In the genomic region with DNA sequence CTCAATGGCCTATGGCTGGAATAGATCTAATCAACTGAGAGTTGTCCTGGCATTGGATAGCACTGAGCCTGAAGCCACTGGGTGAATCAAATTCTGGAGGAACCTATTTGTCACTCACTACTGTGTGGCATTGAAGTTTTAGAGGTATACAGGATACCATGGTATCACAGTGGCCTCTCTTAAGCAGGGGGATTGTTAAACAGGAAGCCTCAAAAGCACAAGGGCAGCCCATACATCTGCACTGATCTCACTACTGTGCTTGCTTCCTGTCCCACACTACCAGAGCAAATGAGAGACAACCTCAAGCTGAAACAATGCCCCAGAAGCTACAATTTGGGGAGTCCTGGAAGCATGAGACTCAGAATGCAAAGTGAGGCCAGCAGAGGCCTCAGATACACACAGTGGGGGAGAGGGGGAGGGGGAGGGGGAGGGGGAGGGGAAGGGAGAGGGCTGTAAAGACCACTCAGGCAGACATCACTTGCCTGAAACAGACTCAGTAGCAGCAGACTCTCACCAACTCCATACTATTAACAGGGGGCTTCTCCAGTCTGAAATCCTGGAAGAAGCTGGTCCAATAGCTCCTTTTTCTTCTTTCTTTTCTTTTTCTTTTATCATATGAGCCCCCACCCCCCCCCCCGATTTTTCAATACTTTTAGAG, we compare ENCODE assay signal across 19 mouse cellular contexts.
DNase-seq lines count a peak whose midpoint lies in the region; ATAC-seq and TF ChIP-seq lines count a peak whose summit lies in the region.
"Had no signal": no experiment of that assay in that cellular context is flagged by ENCODE, and none has a peak within 500 bp of the region (broad histone marks: within the 10 kb centered on the region; RNA-seq: fewer than 3 reads in every experiment).

No protein-coding gene starts in this region.

- WGBS in forebrain, embryonic 12.5 days: 23% methylated on average over 1 of the region's 1 CpGs
- WGBS in forebrain, embryonic 13.5 days: 33% methylated on average over 1 of the region's 1 CpGs
- WGBS in midbrain, embryonic 12.5 days: 38% methylated on average over 1 of the region's 1 CpGs
- WGBS in midbrain, postnatal 0 days: 33% methylated on average over 1 of the region's 1 CpGs
- 27% methylated on average over 1 of the region's 1 CpGs for WGBS in neural tube, embryonic 14.5 days

- no peak overlapping the region for H3K27ac ChIP-seq in forebrain, embryonic 12.5 days
- no peak overlapping the region for H3K27ac ChIP-seq in forebrain, embryonic 13.5 days
- no peak overlapping the region for H3K27ac ChIP-seq in midbrain, embryonic 12.5 days (replicated peaks)
- H3K27ac ChIP-seq in midbrain, postnatal 0 days (ENCODE audit: low read depth, low read length): no peak overlapping the region
- H3K27ac ChIP-seq in neural tube, embryonic 14.5 days (ENCODE audit: low read depth, low read length): no peak overlapping the region
- H3K27ac ChIP-seq: heart, embryonic 13.5 days; neural tube, embryonic 13.5 days had no signal

- no peak for TF ChIP-seq CTCF in midbrain, postnatal 0 days (IDR thresholded peaks at IDR 0.05)

- no peak for DNase-seq in midbrain, postnatal 0 days (ENCODE audit: low spot score)
- DNase-seq in spleen, postnatal 4 days (ENCODE audit: low spot score in 2 of 2): no peak
- no peak for DNase-seq in adrenal gland, postnatal 10 days
- DNase-seq: adrenal gland, adult 8-10 months; cerebellum, adult 8-10 months; gastrocnemius, postnatal 36 days; heart, postnatal 4 days; kidney, adult 18-20 months; kidney, postnatal 4 days had no signal

- H3K36me3 ChIP-seq in forebrain, embryonic 12.5 days (replicated peaks): no peaks in the 10 kb centered on the region
- no peaks in the 10 kb centered on the region for H3K36me3 ChIP-seq in forebrain, embryonic 13.5 days (ENCODE audit: poor library complexity, severe bottlenecking)
- H3K36me3 ChIP-seq in midbrain, embryonic 12.5 days: no peaks in the 10 kb centered on the region
- no peaks in the 10 kb centered on the region for H3K36me3 ChIP-seq in midbrain, postnatal 0 days (ENCODE audit: insufficient read depth, low read length)
- H3K36me3 ChIP-seq in neural tube, embryonic 14.5 days (ENCODE audit: control insufficient read depth, insufficient read depth, low read length): no peaks in the 10 kb centered on the region
- H3K36me3 ChIP-seq: G1E; heart, embryonic 13.5 days; neural tube, embryonic 13.5 days had no signal

- peaks cover 13% of the 10 kb centered on the region for H3K4me1 ChIP-seq in forebrain, embryonic 12.5 days
- peaks cover 10% of the 10 kb centered on the region; the same call in 1 of the 2 replicates for H3K4me1 ChIP-seq in forebrain, embryonic 13.5 days
- peaks cover 11% of the 10 kb centered on the region for H3K4me1 ChIP-seq in midbrain, embryonic 12.5 days
- H3K4me1 ChIP-seq in midbrain, postnatal 0 days (ENCODE audit: insufficient read depth, low read length): no peaks in the 10 kb centered on the region
- no peaks in the 10 kb centered on the region for H3K4me1 ChIP-seq in neural tube, embryonic 14.5 days (ENCODE audit: control insufficient read depth, insufficient read depth, low read length)

- no peak overlapping the region for H3K4me3 ChIP-seq in forebrain, embryonic 12.5 days (replicated peaks)
- H3K4me3 ChIP-seq in forebrain, embryonic 13.5 days: no peak overlapping the region
- H3K4me3 ChIP-seq in midbrain, embryonic 12.5 days: no peak overlapping the region
- no peak overlapping the region for H3K4me3 ChIP-seq in midbrain, postnatal 0 days (ENCODE audit: low read depth, low read length)
- H3K4me3 ChIP-seq in neural tube, embryonic 14.5 days (ENCODE audit: low read depth, low read length): no peak overlapping the region
- H3K4me3 ChIP-seq: heart, embryonic 13.5 days; megakaryocyte, embryonic 14.5 days; neural tube, embryonic 13.5 days had no signal

- ATAC-seq in forebrain, embryonic 12.5 days (ENCODE audit: low FRiP score): peak; percentile 45
- ATAC-seq in forebrain, embryonic 13.5 days: no peak
- peak; percentile 59; the same call in 1 of the 2 replicates for ATAC-seq in midbrain, embryonic 12.5 days (ENCODE audit: low FRiP score, low read depth)
- no peak for ATAC-seq in midbrain, postnatal 0 days (ENCODE audit: low FRiP score)
- ATAC-seq in common myeloid progenitor, adult 5-6 weeks (replicated peaks; ENCODE audit: low read depth, poor library complexity, severe bottlenecking): 0 out of 2 replicates have a peak, but pooled peaks have one; percentile 45
- ATAC-seq in neural tube, embryonic 14.5 days (ENCODE audit: low read depth): peak; percentile 28; the same call in 1 of the 2 replicates
- ATAC-seq: lung, postnatal 0 days had no signal

- no peak overlapping the region for H3K4me2 ChIP-seq in forebrain, embryonic 12.5 days
- no peak overlapping the region for H3K4me2 ChIP-seq in forebrain, embryonic 13.5 days
- no peak overlapping the region for H3K4me2 ChIP-seq in midbrain, embryonic 12.5 days (replicated peaks)
- H3K4me2 ChIP-seq in midbrain, postnatal 0 days (ENCODE audit: low read depth, low read length, poor library complexity, severe bottlenecking): no peak overlapping the region
- no peak overlapping the region for H3K4me2 ChIP-seq in neural tube, embryonic 14.5 days (ENCODE audit: low read depth, low read length)
- H3K4me2 ChIP-seq: heart, embryonic 13.5 days; neural tube, embryonic 13.5 days had no signal

- no peaks in the 10 kb centered on the region for H3K27me3 ChIP-seq in forebrain, embryonic 12.5 days
- no peaks in the 10 kb centered on the region for H3K27me3 ChIP-seq in forebrain, embryonic 13.5 days
- no peaks in the 10 kb centered on the region for H3K27me3 ChIP-seq in midbrain, embryonic 12.5 days
- no peaks in the 10 kb centered on the region for H3K27me3 ChIP-seq in midbrain, postnatal 0 days (ENCODE audit: insufficient read depth, low read length)
- no peaks in the 10 kb centered on the region for H3K27me3 ChIP-seq in neural tube, embryonic 14.5 days (ENCODE audit: control insufficient read depth, insufficient read depth, low read length)
- H3K27me3 ChIP-seq: heart, embryonic 13.5 days; neural tube, embryonic 13.5 days had no signal

- no peaks in the 10 kb centered on the region for H3K9me3 ChIP-seq in forebrain, embryonic 12.5 days
- H3K9me3 ChIP-seq in forebrain, embryonic 13.5 days (replicated peaks): no peaks in the 10 kb centered on the region
- H3K9me3 ChIP-seq in midbrain, embryonic 12.5 days: no peaks in the 10 kb centered on the region
- no peaks in the 10 kb centered on the region for H3K9me3 ChIP-seq in midbrain, postnatal 0 days (ENCODE audit: low read length)
- no peaks in the 10 kb centered on the region for H3K9me3 ChIP-seq in neural tube, embryonic 14.5 days (ENCODE audit: control insufficient read depth, low read length)
- H3K9me3 ChIP-seq: G1E; heart, embryonic 13.5 days; megakaryocyte, embryonic 14.5 days; neural tube, embryonic 13.5 days had no signal

- no peak overlapping the region for H3K9ac ChIP-seq in forebrain, embryonic 12.5 days
- H3K9ac ChIP-seq in forebrain, embryonic 13.5 days: no peak overlapping the region
- no peak overlapping the region for H3K9ac ChIP-seq in midbrain, embryonic 12.5 days (replicated peaks)
- H3K9ac ChIP-seq in midbrain, postnatal 0 days (replicated peaks; ENCODE audit: low read length, poor library complexity, severe bottlenecking): no peak overlapping the region
- no peak overlapping the region for H3K9ac ChIP-seq in neural tube, embryonic 14.5 days (replicated peaks; ENCODE audit: low read depth, low read length)
- H3K9ac ChIP-seq: heart, embryonic 13.5 days; neural tube, embryonic 13.5 days had no signal

Comparison
In these comparisons a context has a peak if more than half of its experiments do, and no peak if none do; other contexts are left out.
1. ATAC-seq: peak in forebrain, embryonic 12.5 days (single experiment), midbrain, embryonic 12.5 days (single experiment), common myeloid progenitor, adult 5-6 weeks (single experiment) and neural tube, embryonic 14.5 days (single experiment); none in forebrain, embryonic 13.5 days (single experiment) and midbrain, postnatal 0 days (single experiment).